Mouse (Mus musculus) E14TG2a.4 (cell line): Measurements from ENCODE around the gene Tm9sf1.

Experiments used
- CTCF ChIP-seq: conservative IDR thresholded peaks from 2 replicates; pipeline ENCODE4 v1.5.1; 2014; ENCODE audit warnings: low read length
- NANOG ChIP-seq: IDR thresholded peaks from 2 replicates; pipeline ENCODE4 v1.6.1; 2014; ENCODE audit warnings: borderline replicate concordance, low read length, mixed read lengths

- no peak for TF ChIP-seq NANOG
- no peak for TF ChIP-seq CTCF
Measured at GRCm38 (mm10) chr14:55596036-55596690, 47.4 kb downstream of the Tm9sf1 start.
